Mouse (Mus musculus) heart, embryonic 13.5 days (tissue): ENCODE measurements at regions not wholly inside any gene's neighbourhood (a gene's known extent, or its start where the extent isn't known, plus 50 kb on each side); places are given as distances from the start of the nearest gene placed in this dataset.

Experiments used
- ATAC-seq: fragments of 200-750 bp; cut with Nextera tagmentation; 2 replicates; pipeline ENCODE4 v1.8.0; 2017; ENCODE audit warnings: moderate TSS enrichment; ENCODE audit not compliant: insufficient number of reproducible peaks, low FRiP score, low TSS enrichment; ENCODE audit errors: extremely low read depth
- H3K27ac ChIP-seq: fragments of 300-500 bp; sonication (generic); replicated peaks from 2 replicates; pipeline ENCODE4 v1.5.1; 2015; ENCODE audit warnings: moderate library complexity, mild to moderate bottlenecking, inconsistent platforms
- H3K27me3 ChIP-seq: fragments of 300-500 bp; sonication (generic); replicated peaks from 2 replicates; pipeline ENCODE4 v1.6.1; 2015; ENCODE audit warnings: mild to moderate bottlenecking, inconsistent platforms
- H3K36me3 ChIP-seq: fragments of 300-500 bp; sonication (generic); 2 replicates; pipeline ENCODE4 v1.6.1; 2015; ENCODE audit warnings: mild to moderate bottlenecking, inconsistent platforms
- H3K4me1 ChIP-seq: fragments of 300-500 bp; sonication (generic); 2 replicates; pipeline ENCODE4 v1.6.1; 2015; ENCODE audit warnings: inconsistent platforms
- H3K4me2 ChIP-seq: fragments of 300-500 bp; sonication (generic); 2 replicates; pipeline ENCODE4 v1.6.1; 2015; ENCODE audit warnings: inconsistent platforms, mild to moderate bottlenecking, moderate library complexity
- H3K4me3 ChIP-seq: fragments of 300-500 bp; sonication (generic); 2 replicates; pipeline ENCODE4 v1.5.1; 2015; ENCODE audit warnings: moderate library complexity, mild to moderate bottlenecking, inconsistent platforms
- H3K9ac ChIP-seq: fragments of 300-500 bp; sonication (generic); 2 replicates; pipeline ENCODE4 v1.6.1; 2015; ENCODE audit warnings: inconsistent platforms, mild to moderate bottlenecking, moderate library complexity
- H3K9me3 ChIP-seq: fragments of 300-500 bp; sonication (generic); 2 replicates; pipeline ENCODE4 v1.6.1; 2016; ENCODE audit warnings: inconsistent platforms
- WGBS: fragments of 180-500 bp; shearing (Covaris S2); methylation state at CpG from one replicate; pipeline ENCODE4 v1.1.7; 2015; ENCODE audit warnings: mixed read lengths; 5-methylcytosine and 5-hydroxymethylcytosine counted together

DNA sequence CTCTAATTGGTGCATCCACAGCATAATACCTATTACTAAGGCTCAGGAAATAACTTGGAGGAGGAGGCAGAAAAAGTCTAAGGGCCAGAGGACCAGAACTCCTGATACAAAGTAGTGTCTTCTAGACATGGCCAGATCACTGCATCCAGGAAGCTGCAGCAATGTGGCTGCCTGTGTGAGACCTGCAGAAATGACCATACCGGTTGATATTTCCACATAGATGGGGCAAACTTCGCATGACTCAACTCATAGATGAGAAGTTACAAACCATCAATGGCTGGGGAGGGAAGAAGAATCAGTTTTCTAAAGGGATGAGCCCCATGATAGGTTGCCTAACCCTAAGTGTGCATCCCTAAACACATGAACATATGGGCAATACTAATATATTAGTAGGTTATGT lies 52.8 kb upstream of the Bcl6 start:
- H3K4me2 ChIP-seq, result no peak overlapping the region
- H3K27me3 ChIP-seq, result no peaks in the 10 kb centered on the region
- no peaks in the 10 kb centered on the region for H3K4me1 ChIP-seq
- no peak overlapping the region for H3K27ac ChIP-seq
- ATAC-seq, result no peak
- no peak overlapping the region for H3K4me3 ChIP-seq
- H3K9me3 ChIP-seq, result no peaks in the 10 kb centered on the region
- H3K36me3 ChIP-seq, result no peaks in the 10 kb centered on the region
- H3K9ac ChIP-seq, result no peak overlapping the region
- 84% methylated on average over 2 of the region's 2 CpGs for WGBS

DNA sequence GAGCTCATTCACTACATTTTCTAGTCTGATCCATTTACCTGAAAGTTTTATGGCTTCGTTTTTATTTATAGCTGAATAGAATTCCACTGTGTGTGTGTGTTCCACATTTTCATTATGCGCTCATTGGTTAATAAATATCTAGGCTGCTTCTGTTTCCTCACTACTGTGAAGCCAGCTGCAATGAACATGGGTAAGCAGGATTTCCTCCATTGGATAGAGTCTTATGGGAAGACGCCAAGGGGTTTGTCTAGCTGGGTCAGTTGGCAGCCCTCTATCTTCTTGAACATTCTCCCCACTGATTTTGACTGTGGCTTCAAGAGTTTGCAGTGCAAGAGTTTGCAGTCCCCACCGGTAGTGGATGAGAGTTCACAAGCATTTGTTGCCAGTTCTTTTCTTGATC lies 51.1 kb upstream of the Bcl6 start:
- Histone ChIP-seq H3K4me1 (no peaks in the 10 kb centered on the region), H3K4me2 (no peak overlapping the region), H3K36me3 (no peaks in the 10 kb centered on the region), H3K27me3 (no peaks in the 10 kb centered on the region), H3K27ac (no peak overlapping the region), H3K9me3 (no peaks in the 10 kb centered on the region), H3K4me3 (no peak overlapping the region), H3K9ac (no peak overlapping the region)
- WGBS, result 74% methylated on average over 4 of the region's 4 CpGs
- no peak for ATAC-seq
